Mouse (Mus musculus): ENCODE data around the gene Slc39a5. TPM values are rescaled to one million over a fixed set of nuclear protein-coding genes. Genes with fewer than 3 reads are reported as not detected.

Gene Slc39a5
- total RNA-seq, 2 experiments from 2014 or later = 0.30 to 0.32 TPM

Small RNA genes within 50 kb of the gene (microRNA-seq; reads per million reads assigned to microRNA genes)
- gene Gm25361 (0 reads per million in 2 experiments), gene Gm26308 (0 to 0.25 reads per million in 2 experiments), gene Mir6914 (0 to 0.34 reads per million in 2 experiments), gene Mir6915 (6.0 to 7.7 reads per million in 2 experiments)

Other genes with a start within 250 kb of the Slc39a5 start
- gene Rbms2, start 220.9 kb downstream of the Slc39a5 start, total RNA-seq (2021) = 10 to 100 TPM; 11.3 to 13.5 TPM
- gene Gls2, start 206.8 kb downstream of the Slc39a5 start, total RNA-seq (2021) = 10 to 100 TPM; 29.4 to 32.9 TPM
- gene Spryd4, start 189.4 kb downstream of the Slc39a5 start, total RNA-seq (2021) = 10 to 100 TPM; 10.1 to 10.7 TPM
- gene Mip, start 175.4 kb downstream of the Slc39a5 start, total RNA-seq (2021) = not detected
- gene Timeless, start 169.2 kb downstream of the Slc39a5 start, total RNA-seq (2021) = 1 to 10 TPM; 6.8 to 8.3 TPM
- not detected for gene Apon, start 147.1 kb downstream of the Slc39a5 start, total RNA-seq (2021)
- gene Apof, start 132.6 kb downstream of the Slc39a5 start, total RNA-seq (2021) = not detected
- 10 to 100 TPM; 27.1 to 29.6 TPM for gene Stat2, start 130.7 kb downstream of the Slc39a5 start, total RNA-seq (2021)
- under 1 TPM; 0.64 to 0.69 TPM for gene Il23a, start 102.5 kb downstream of the Slc39a5 start, total RNA-seq (2021)
- 10 to 100 TPM; 14.3 to 15.4 TPM for gene Pan2, start 97.9 kb downstream of the Slc39a5 start, total RNA-seq (2021)
- gene Cnpy2, start 78.8 kb downstream of the Slc39a5 start, total RNA-seq (2021) = 10 to 100 TPM; 64.7 to 70.5 TPM
- gene Cs, start 63.5 kb downstream of the Slc39a5 start, total RNA-seq (2021) = 100 to 1,000 TPM; 227 to 229 TPM
- 10 to 100 TPM; 60.4 to 63.8 TPM for gene Coq10a, start 32.2 kb downstream of the Slc39a5 start, total RNA-seq (2021)
- 10 to 100 TPM; 65.1 to 68.9 TPM for gene Ankrd52, start 24.1 kb downstream of the Slc39a5 start, total RNA-seq (2021)
- gene Nabp2, start 10.3 kb upstream of the Slc39a5 start, total RNA-seq (2021) = 10 to 100 TPM; 87.8 to 89.7 TPM
- gene Rnf41, start 10.4 kb upstream of the Slc39a5 start, total RNA-seq (2021) = 10 to 100 TPM; 76.7 to 78.6 TPM
- gene Smarcc2, start 58.0 kb upstream of the Slc39a5 start, total RNA-seq (2021) = 100 to 1,000 TPM; 228 to 232 TPM
- 100 to 1,000 TPM; 616 to 641 TPM for gene Myl6, start 92.9 kb upstream of the Slc39a5 start, total RNA-seq (2021)
- 10 to 100 TPM; 22.9 to 24.0 TPM for gene Myl6b, start 97.5 kb upstream of the Slc39a5 start, total RNA-seq (2021)
- 1 to 10 TPM; 7.9 to 8.0 TPM for gene Esyt1, start 124.6 kb upstream of the Slc39a5 start, total RNA-seq (2021)
- 10 to 100 TPM; 13.2 to 13.5 TPM for gene Zc3h10, start 146.5 kb upstream of the Slc39a5 start, total RNA-seq (2021)
- gene Rpl41, start 148.1 kb upstream of the Slc39a5 start, total RNA-seq (2021) = 1,000 to 10,000 TPM; 1,545 to 1,604 TPM
- gene Pa2g4, start 164.8 kb upstream of the Slc39a5 start, total RNA-seq (2021) = 10 to 100 TPM; 56.7 to 62.7 TPM
- 1 to 10 TPM; 5.8 to 7.6 TPM for gene Erbb3, start 188.4 kb upstream of the Slc39a5 start, total RNA-seq (2021)
- 100 to 1,000 TPM; 235 to 247 TPM for gene Rps26, start 225.5 kb upstream of the Slc39a5 start, total RNA-seq (2021)
- 10 to 100 TPM; 17.9 to 18.9 TPM for gene Ikzf4, start 244.8 kb upstream of the Slc39a5 start, total RNA-seq (2021)

All from left cerebral cortex, postnatal 25 days (tissue).